Mouse (Mus musculus) olfactory bulb, adult 2 months (tissue): ENCODE measurements around the gene Cd70. TPM values are rescaled to one million over a fixed set of nuclear protein-coding genes. Genes with fewer than 3 reads are reported as not detected.
A peak's percentile ranks its signal among the peaks of the same experiment; 100 is the strongest.

Experiments
- H3K27ac ChIP-seq: fragments of 200-500 bp; 2 replicates; pipeline ENCODE4 v1.5.1; 2012; ENCODE audit warnings: low read depth, low read length; ENCODE audit not compliant: insufficient read depth
- H3K4me1 ChIP-seq: fragments of 200-500 bp; 2 replicates; pipeline ENCODE4 v1.6.1; 2012; ENCODE audit warnings: low read length; ENCODE audit not compliant: control insufficient read depth, insufficient read depth
- H3K4me3 ChIP-seq: fragments of 200-500 bp; 2 replicates; pipeline ENCODE4 v1.5.1; 2012; ENCODE audit warnings: mild to moderate bottlenecking, low read depth, low read length, moderate library complexity; ENCODE audit not compliant: insufficient read depth
- CTCF ChIP-seq: fragments of 200-500 bp; IDR thresholded peaks from 2 replicates; pipeline ENCODE4 v1.5.1; 2012; ENCODE audit warnings: low read depth, mild to moderate bottlenecking, low read length, moderate library complexity; ENCODE audit not compliant: insufficient read depth
- POLR2A ChIP-seq: fragments of 200-500 bp; IDR thresholded peaks from 2 replicates; pipeline ENCODE4 v1.6.1; 2012; ENCODE audit warnings: mild to moderate bottlenecking, low read depth, low read length, moderate library complexity; ENCODE audit not compliant: insufficient read depth
- WGBS: fragments of 180-500 bp; shearing (Covaris S2); methylation state at CpG from one replicate; pipeline ENCODE4 v1.1.7; 2018; 5-methylcytosine and 5-hydroxymethylcytosine counted together
- polyA plus RNA-seq: library from polyadenylated mRNA; stranded (reverse); fragments of >200 nt; gene quantifications from 2 replicates; pipeline ENCODE4 v1.2.4, GENCODE M21; 2012; ENCODE audit warnings: low replicate concordance; ENCODE audit not compliant: missing spikeins, insufficient read depth, insufficient read length

Cd70 gene
- polyA plus RNA-seq, 1 experiment: not detected

GRCm38 (mm10) chr17:57173351-57173750 is 23.8 kb upstream of the Cd70 start:
- no peaks in the 10 kb centered on the region for H3K4me1 ChIP-seq
- no peak overlapping the region for H3K27ac ChIP-seq
- TF ChIP-seq CTCF (no peak), POLR2A (no peak)
- WGBS: 57% methylated on average over 4 of the region's 4 CpGs
- no peak overlapping the region for H3K4me3 ChIP-seq

DNA sequence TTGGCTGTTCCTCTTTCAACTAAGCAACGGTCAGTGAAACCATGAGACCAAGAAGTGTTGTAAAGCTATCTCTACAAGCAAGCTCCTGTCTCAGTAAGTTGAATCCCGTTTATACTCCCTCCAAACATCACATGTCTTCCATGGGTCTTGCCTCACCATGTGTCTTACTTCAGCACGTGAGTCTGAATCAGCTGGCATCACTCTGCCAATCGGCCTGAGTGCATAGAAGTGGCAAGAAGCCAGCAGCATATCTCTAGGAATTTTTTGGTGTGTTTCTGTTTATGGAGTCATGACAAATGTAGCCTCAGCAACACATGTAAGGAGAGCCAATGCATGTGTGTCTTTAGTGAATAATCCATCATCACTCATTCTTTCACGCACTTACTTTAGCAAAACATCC is 22.8 kb upstream of the Cd70 start:
- TF ChIP-seq CTCF: no peak
- TF ChIP-seq POLR2A: no peak
- WGBS: 68% methylated on average over 5 of the region's 5 CpGs

DNA sequence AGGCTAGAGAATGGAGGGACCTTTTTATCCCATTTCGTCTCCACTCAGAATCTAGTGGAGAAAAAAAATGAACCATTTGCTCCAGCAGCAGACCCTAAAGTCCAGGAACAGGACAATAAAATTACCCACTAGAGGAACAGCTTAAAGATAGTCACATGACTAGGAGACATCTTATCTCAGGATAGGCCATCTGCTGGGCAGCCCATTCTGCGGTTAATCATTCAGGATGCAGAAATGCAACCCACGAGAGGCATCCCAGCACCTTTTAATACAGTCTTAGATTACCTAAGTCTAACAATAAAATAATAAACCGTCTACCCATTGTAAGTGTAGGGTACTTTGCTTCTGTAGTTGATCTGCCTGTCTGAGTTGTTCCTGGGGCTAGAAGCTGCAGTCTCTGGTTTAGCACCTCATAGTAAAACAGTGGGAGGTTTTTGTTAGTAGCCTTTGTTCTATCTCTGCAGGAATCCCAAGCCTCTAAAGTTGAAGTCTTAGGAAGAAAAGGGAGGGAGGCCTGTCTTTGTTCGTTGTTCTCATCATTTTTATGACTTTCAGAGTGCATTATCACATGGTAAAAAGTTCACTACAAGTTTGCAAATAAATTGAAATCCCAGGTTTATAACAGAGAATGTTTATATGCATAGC is 21.2 kb upstream of the Cd70 start:
- 72% methylated on average over 5 of the region's 5 CpGs for WGBS
- TF ChIP-seq CTCF (no peak), POLR2A (no peak)

More for the DNA sequence above, 22.8 kb upstream of the Cd70 start:
- Histone ChIP-seq H3K4me1 (no peaks in the 10 kb centered on the region), H3K27ac (no peak overlapping the region), H3K4me3 (no peak overlapping the region)

DNA sequence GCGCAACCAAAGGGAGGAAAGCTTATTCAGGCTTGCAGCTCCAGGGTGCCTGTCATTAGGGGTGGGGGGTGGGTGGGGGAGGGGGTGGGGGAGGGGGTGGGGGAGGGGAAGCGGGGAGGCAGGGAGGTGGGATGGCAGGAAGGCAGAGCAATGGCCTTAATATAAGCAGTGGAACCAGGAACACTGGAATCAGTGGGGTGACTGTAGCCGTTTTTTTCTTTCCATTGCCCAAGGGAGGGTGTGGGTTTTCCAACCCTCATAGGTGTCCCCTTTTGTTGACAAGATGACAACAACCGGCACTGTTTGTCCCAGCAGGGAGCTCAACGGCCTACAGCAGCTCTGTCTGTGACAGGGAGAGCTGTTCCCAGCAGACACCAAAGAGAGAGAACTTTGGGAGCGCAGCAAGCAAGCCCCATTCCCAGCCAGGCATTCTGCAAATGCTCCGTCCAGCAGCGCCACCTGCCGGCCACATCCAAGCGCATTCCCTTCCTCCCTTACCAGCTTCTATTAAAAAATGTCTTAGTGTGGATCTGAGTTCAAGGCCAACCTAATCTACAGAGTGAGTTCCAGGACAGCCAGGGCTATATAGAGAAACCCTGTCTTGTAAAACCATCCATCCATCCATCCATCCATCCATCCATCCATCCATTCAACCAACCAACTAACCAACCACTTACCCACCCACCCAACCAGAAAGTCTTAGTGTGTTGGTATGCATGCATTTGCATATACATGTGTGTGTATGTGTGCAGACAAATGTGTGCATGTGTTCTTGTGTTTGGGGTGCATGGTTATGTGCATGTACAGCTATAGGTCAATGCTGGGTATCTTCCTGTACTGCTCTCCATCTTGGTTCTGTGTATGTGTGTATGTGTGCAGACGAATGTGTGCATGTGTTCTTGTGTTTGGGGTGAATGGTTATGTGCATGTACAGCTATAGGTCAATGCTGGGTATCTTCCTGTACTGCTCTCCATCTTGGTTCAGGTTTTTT is 17.5 kb upstream of the Cd70 start:
- H3K4me3 ChIP-seq: no peak overlapping the region
- TF ChIP-seq POLR2A: no peak
- peak; percentile 90 for TF ChIP-seq CTCF
- no peaks in the 10 kb centered on the region; the same call in 1 of the 2 replicates for H3K4me1 ChIP-seq
- H3K27ac ChIP-seq: no peak overlapping the region
- WGBS: 15% methylated on average over 11 of the region's 11 CpGs

More for the DNA sequence above, 21.2 kb upstream of the Cd70 start:
- Histone ChIP-seq H3K4me3 (no peak overlapping the region), H3K27ac (no peak overlapping the region), H3K4me1 (no peaks in the 10 kb centered on the region; the same call in 1 of the 2 replicates)

GRCm38 (mm10) chr17:57153787-57154186 is 4.2 kb upstream of the Cd70 start:
- Histone ChIP-seq H3K27ac (no peak overlapping the region), H3K4me1 (peaks cover 8% of the 10 kb centered on the region), H3K4me3 (no peak overlapping the region)
- 86% methylated on average over 4 of the region's 4 CpGs for WGBS
- no peak for TF ChIP-seq CTCF
- no peak for TF ChIP-seq POLR2A

- WGBS: 92% methylated on average over 6 of the region's 6 CpGs
- H3K4me1 ChIP-seq: peaks cover 12% of the 10 kb centered on the region
- no peak for TF ChIP-seq CTCF
- TF ChIP-seq POLR2A: no peak
- H3K4me3 ChIP-seq: no peak overlapping the region
- no peak overlapping the region for H3K27ac ChIP-seq
Measured at GRCm38 (mm10) chr17:57153006-57153405, 3.4 kb upstream of the Cd70 start.

DNA sequence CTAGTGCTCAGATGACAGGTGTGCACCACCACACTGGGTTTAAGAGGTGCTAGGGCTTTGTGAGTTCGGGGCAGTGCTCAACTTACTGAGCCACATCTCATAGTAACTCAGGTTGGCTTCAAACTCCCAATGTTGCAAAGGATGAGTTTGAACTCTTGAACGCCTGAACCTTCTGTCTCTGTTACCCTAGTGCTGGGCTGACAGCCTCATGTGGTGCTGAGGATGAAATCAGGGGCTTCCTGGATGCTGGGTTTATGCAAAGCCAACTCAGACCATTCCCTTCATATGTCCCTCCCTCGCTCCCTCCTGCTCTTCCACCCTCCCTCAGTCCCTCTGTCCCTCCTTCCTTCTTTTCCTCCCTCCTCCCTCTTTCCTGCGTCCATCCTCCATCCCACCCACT is 1.2 kb downstream of the Cd70 start:
- H3K4me1 ChIP-seq: peaks cover 12% of the 10 kb centered on the region
- no peak overlapping the region for H3K27ac ChIP-seq
- H3K4me3 ChIP-seq: no peak overlapping the region
- WGBS: 86% methylated on average over 4 of the region's 4 CpGs
- no peak for TF ChIP-seq CTCF
- no peak for TF ChIP-seq POLR2A

DNA sequence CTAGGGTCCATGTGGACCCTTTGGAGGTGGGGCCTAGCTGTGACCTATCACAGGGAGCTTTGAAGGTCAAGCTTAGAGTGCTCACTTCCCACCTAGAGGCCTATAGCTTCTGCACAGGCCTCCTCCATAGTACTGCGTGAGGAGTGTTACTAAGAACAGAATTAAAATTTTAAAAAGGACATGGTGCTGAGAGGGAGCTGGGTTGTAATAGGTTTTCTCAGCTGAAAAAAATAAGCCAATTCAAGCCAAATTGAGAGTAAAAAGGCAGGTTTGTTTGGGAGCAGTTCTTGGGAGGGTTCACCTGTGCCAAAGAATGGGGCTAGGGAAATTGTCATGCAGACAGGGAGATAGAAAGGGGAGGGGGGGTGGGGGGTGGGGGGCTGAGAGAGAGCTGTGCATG is 4.5 kb downstream of the Cd70 start:
- WGBS: 88% methylated on average over 1 of the region's 1 CpGs
- Histone ChIP-seq H3K4me3 (no peak overlapping the region), H3K27ac (no peak overlapping the region), H3K4me1 (peaks cover 12% of the 10 kb centered on the region)
- TF ChIP-seq CTCF (no peak), POLR2A (no peak)

GRCm38 (mm10) chr17:57143704-57144103 is 5.9 kb downstream of the Cd70 start:
- no peak overlapping the region for H3K4me3 ChIP-seq
- no peak overlapping the region for H3K27ac ChIP-seq
- WGBS: 87% methylated on average over 3 of the region's 3 CpGs
- H3K4me1 ChIP-seq: peaks cover 3% of the 10 kb centered on the region; the same call in 1 of the 2 replicates
- no peak for TF ChIP-seq POLR2A
